Mouse (Mus musculus): ENCODE results near the gene Tdrd9. TPM values are rescaled to one million over a fixed set of nuclear protein-coding genes. Genes with fewer than 3 reads are reported as not detected.
A peak's percentile ranks its signal among the peaks of the same experiment; 100 is the strongest.

Tdrd9 gene
- polyA plus RNA-seq, 1 experiment, result not detected

DNA sequence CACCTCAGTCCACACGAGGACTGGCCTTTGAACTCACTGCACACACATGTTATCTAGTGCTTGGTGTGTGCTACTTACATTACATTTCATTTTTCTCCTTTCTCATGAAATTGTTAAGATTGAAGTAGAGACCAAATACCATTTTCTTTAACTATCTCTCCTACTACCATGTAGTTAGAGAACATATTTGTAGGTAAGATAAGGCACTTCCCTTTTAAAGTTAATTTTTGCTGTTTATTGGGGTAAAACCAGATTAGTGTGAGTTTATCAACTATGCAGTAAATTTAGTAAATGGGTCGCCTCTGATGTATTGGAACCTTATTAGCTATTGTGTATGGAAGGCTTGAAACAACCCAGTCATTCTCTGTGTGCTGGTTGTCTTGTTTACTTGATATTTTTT is 11.8 kb downstream of the Tdrd9 start:
- no peak overlapping the region for H3K4me3 ChIP-seq (ENCODE audit: insufficient read depth, low read length)
- no peaks in the 10 kb centered on the region for H3K4me1 ChIP-seq (ENCODE audit: control insufficient read depth, insufficient read depth, low read length)
- TF ChIP-seq CTCF (IDR thresholded peaks at IDR 0.05; ENCODE audit: borderline replicate concordance, insufficient read depth, low read length) (no peak), POLR2A (IDR thresholded peaks at IDR 0.05; ENCODE audit: low read depth, low read length) (no peak)
- no peak overlapping the region for H3K27ac ChIP-seq (ENCODE audit: insufficient read depth, low read length)

DNA sequence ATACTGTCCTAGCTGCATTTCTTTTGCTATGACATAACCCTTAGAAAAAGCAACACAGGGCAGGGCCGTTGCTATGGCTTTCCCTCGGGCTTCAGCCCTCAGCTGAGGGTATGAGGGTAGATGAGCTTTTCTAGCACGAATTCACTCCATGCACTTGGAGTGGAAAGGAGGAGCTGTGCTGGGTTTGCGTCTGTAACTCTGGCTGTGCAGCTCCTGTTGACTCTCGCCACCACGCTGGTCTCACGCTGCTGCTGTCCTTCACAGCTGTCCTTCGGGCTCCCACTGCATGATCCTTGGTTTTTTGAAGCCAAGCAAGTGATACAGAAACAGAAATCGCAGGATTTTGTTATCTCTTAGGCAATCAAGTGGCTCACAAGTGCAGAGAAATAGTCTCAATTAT is 15.4 kb downstream of the Tdrd9 start:
- Histone ChIP-seq H3K27ac (ENCODE audit: insufficient read depth, low read length) (no peak overlapping the region), H3K4me1 (ENCODE audit: control insufficient read depth, insufficient read depth, low read length) (no peaks in the 10 kb centered on the region), H3K4me3 (ENCODE audit: insufficient read depth, low read length) (no peak overlapping the region)
- TF ChIP-seq CTCF (IDR thresholded peaks at IDR 0.05; ENCODE audit: borderline replicate concordance, insufficient read depth, low read length), result no peak
- TF ChIP-seq POLR2A (IDR thresholded peaks at IDR 0.05; ENCODE audit: low read depth, low read length), result no peak

DNA sequence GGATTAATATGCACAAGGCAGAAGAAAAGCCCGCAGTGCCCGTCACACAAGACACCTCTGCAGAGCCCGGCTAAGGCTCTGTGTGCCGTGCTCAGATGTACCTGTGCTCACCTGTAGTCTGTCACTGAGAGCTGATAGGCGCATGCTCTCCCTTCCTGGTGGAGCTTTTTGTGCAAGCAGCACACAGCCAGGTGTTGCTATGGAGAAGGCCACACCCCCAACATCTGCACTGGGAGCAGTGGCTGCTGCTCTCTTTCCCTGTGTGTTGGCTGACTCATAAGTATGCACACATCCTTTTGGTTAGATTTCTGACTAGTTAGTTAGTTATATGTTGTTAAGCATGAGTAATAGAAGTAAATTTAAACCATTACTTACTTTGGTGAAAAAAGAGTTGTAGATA is 21.3 kb downstream of the Tdrd9 start:
- no peak overlapping the region for H3K27ac ChIP-seq (ENCODE audit: insufficient read depth, low read length)
- no peak for TF ChIP-seq POLR2A (IDR thresholded peaks at IDR 0.05; ENCODE audit: low read depth, low read length)
- no peak for TF ChIP-seq CTCF (IDR thresholded peaks at IDR 0.05; ENCODE audit: borderline replicate concordance, insufficient read depth, low read length)
- H3K4me1 ChIP-seq (ENCODE audit: control insufficient read depth, insufficient read depth, low read length), result no peaks in the 10 kb centered on the region
- H3K4me3 ChIP-seq (ENCODE audit: insufficient read depth, low read length), result no peak overlapping the region

DNA sequence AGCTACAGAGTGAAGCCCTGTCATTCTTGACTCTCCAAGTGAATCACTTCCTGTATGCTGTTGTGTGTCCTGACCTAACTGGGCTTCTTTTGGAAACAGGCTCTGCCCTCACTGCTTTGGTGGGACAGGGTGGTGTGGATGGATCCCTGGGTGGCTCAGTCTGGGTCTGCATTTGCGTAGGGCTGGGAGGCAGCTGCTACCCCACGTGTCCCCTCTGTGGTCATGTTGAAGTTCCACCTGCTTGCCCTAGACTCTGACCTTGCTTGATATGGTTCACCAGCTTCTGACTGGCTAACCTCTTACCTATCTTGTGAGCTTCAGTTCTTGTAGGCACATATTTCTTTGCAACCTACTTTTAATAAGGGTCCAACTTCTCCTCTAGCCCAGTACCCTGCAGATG is 23.8 kb downstream of the Tdrd9 start:
- no peak overlapping the region for H3K4me3 ChIP-seq (ENCODE audit: insufficient read depth, low read length)
- H3K4me1 ChIP-seq (ENCODE audit: control insufficient read depth, insufficient read depth, low read length), result no peaks in the 10 kb centered on the region
- no peak overlapping the region for H3K27ac ChIP-seq (ENCODE audit: insufficient read depth, low read length)
- TF ChIP-seq POLR2A (IDR thresholded peaks at IDR 0.05; ENCODE audit: low read depth, low read length), result no peak
- no peak for TF ChIP-seq CTCF (IDR thresholded peaks at IDR 0.05; ENCODE audit: borderline replicate concordance, insufficient read depth, low read length)

DNA sequence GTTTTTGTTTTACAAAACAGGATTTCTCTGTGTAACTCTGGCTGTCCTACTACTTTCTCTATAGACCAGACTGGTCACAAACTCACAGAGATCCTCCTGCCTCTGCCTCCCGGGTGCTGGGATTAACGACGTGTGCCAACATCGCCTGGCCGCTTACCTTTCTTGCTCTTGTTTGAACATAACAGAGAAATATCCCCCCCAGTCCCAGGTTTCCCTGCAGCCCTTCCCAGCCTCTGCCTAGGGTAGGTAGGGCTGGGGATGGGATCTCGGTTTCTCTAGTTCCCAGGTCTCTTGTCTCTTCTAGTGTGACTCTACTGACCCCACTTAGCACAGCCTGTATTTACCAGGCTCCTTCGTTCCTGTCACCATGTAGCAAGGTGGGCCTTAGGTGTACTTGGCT is 28.4 kb downstream of the Tdrd9 start:
- TF ChIP-seq CTCF (IDR thresholded peaks at IDR 0.05; ENCODE audit: borderline replicate concordance, insufficient read depth, low read length) (no peak), POLR2A (IDR thresholded peaks at IDR 0.05; ENCODE audit: low read depth, low read length) (no peak)
- H3K27ac ChIP-seq (ENCODE audit: insufficient read depth, low read length), result no peak overlapping the region

DNA sequence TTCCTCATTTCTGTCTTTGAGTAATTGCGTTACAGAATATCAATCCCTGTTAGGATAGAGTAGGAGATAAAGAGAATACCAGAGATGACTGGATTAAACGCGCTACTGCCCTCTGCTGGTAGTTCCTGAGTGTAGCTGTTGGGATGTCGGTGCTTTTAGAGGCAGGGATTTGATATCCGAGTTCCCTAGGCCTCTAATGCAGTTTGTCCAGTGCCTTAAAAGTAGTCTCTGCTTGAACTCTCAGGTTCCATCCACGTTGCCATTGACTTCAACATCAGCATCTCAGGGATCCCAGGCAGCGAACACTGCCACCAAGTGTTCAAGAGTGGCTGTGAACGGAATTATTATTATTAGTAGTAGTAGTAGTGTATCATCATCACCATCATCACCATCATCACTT is 29.9 kb downstream of the Tdrd9 start:
- TF ChIP-seq POLR2A (IDR thresholded peaks at IDR 0.05; ENCODE audit: low read depth, low read length) (no peak), CTCF (IDR thresholded peaks at IDR 0.05; ENCODE audit: borderline replicate concordance, insufficient read depth, low read length) (0 out of 2 replicates have a peak, but pooled peaks have one; percentile 24)
- Histone ChIP-seq H3K4me3 (ENCODE audit: insufficient read depth, low read length) (no peak overlapping the region), H3K4me1 (ENCODE audit: control insufficient read depth, insufficient read depth, low read length) (no peaks in the 10 kb centered on the region), H3K27ac (ENCODE audit: insufficient read depth, low read length) (no peak overlapping the region)

More for the DNA sequence above, 28.4 kb downstream of the Tdrd9 start:
- Histone ChIP-seq H3K4me1 (ENCODE audit: control insufficient read depth, insufficient read depth, low read length) (no peaks in the 10 kb centered on the region), H3K4me3 (ENCODE audit: insufficient read depth, low read length) (no peak overlapping the region)

DNA sequence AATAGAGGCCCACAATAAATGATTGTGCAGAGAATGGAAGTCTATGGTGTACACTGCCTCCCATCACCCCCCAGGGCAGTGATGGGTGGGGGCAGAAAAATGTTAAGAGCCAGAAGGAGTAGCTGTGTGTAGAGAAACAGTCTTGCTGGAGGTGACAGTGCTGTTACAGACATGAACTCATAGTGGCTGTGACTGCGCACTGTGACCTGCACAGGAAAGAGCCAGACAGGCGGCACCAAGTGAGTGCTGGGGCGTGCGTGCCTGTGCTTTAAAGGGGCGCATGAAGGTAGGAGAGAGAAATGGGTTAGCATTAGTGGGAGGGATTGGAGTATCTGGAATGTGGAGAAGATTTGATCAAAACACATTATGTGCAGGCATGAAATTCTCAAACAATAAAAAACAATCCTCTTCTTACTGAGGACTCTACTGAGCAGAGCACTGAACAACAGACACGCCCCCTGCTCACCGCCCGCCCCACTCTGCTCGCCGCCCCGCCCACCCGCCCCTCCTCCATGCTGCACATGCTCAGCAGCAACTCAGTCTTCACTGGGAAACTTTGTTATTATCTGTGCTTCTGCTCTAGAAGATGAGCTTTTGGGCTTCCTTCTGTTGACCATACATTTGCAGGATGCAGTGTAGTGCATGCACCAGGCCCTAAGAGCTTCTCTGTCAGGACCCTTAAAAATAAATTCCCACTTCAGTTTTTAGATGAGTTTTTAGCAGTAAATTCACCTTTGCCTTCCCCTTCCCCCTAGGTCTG is 41.3 kb downstream of the Tdrd9 start:
- Histone ChIP-seq H3K4me1 (ENCODE audit: control insufficient read depth, insufficient read depth, low read length) (peaks cover 2% of the 10 kb centered on the region; the same call in 1 of the 2 replicates), H3K27ac (ENCODE audit: insufficient read depth, low read length) (no peak overlapping the region), H3K4me3 (ENCODE audit: insufficient read depth, low read length) (no peak overlapping the region)
- TF ChIP-seq POLR2A (IDR thresholded peaks at IDR 0.05; ENCODE audit: low read depth, low read length) (no peak), CTCF (IDR thresholded peaks at IDR 0.05; ENCODE audit: borderline replicate concordance, insufficient read depth, low read length) (no peak)

DNA sequence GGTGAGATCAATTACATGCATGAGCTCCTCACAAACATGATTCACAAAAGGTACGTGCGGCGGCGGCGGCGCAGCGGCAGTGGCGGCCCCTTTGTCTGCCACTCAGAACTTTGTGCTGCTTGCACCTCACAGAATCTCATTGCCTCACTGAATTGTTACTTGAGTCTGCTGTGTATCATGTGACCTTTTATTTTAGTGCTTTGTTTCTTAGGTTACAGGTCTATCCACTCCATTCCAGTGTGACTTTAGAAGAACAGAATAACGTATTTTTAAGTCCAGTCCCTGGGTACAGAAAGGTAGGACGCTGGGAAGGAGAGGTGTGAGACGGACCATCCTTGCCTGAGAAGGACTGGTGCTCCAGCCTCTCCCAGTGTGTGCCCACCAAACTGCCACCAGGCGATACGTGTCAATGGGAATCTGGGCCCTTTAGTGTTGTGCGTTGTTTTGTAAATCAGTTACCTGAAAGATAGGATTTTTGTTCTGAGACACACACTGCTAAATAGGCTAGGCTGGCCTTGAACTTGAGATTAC is 42.0 kb downstream of the Tdrd9 start:
- Histone ChIP-seq H3K4me3 (ENCODE audit: insufficient read depth, low read length) (no peak overlapping the region), H3K4me1 (ENCODE audit: control insufficient read depth, insufficient read depth, low read length) (peaks cover 2% of the 10 kb centered on the region; the same call in 1 of the 2 replicates), H3K27ac (ENCODE audit: insufficient read depth, low read length) (no peak overlapping the region)
- TF ChIP-seq POLR2A (IDR thresholded peaks at IDR 0.05; ENCODE audit: low read depth, low read length) (no peak), CTCF (IDR thresholded peaks at IDR 0.05; ENCODE audit: borderline replicate concordance, insufficient read depth, low read length) (no peak)

DNA sequence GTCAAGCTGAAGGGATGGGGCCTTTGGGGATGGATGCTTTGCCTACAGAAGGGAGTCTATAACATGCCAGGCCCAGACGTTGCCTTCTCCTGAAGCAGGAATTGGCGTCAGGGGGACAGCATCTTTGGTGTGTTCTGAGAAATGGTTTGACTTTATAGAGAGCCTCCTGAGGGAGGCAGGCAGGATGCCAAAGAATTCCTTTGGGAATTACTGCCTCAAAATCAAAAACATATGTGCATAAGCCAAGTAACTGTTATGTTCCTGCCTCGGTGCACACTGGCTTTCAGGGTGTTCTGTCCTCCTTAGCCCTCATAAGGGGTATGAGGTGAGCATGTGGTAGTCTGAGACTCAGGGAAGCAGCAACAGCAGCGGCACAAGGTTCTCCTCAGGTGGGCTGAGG is 45.0 kb downstream of the Tdrd9 start:
- TF ChIP-seq POLR2A (IDR thresholded peaks at IDR 0.05; ENCODE audit: low read depth, low read length) (no peak), CTCF (IDR thresholded peaks at IDR 0.05; ENCODE audit: borderline replicate concordance, insufficient read depth, low read length) (no peak)

DNA sequence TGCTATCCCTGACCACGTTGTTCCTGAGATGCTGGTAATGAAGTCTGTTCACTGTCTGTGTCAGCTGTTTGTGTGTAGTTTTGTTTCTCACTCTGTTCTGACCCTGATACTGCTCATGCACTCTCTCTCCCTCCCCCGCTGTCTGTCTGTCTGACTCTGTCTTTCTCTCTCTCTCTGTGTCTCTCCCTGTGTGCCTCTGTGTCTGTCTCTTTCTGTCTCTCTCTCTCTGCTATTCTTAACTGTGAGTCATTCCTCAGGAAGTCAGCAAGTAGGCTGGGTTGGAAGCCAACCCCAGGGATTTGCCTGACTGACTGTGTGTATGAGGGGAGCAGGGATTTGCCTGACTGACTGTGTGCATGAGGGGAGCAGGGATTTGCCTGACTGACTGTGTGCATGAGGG is 51.9 kb downstream of the Tdrd9 start:
- H3K4me3 ChIP-seq (ENCODE audit: insufficient read depth, low read length), result no peak overlapping the region
- no peaks in the 10 kb centered on the region; the same call in 1 of the 2 replicates for H3K4me1 ChIP-seq (ENCODE audit: control insufficient read depth, insufficient read depth, low read length)
- TF ChIP-seq POLR2A (IDR thresholded peaks at IDR 0.05; ENCODE audit: low read depth, low read length), result no peak
- H3K27ac ChIP-seq (ENCODE audit: insufficient read depth, low read length), result no peak overlapping the region

More for the DNA sequence above, 45.0 kb downstream of the Tdrd9 start:
- no peaks in the 10 kb centered on the region for H3K4me1 ChIP-seq (ENCODE audit: control insufficient read depth, insufficient read depth, low read length)
- no peak overlapping the region for H3K27ac ChIP-seq (ENCODE audit: insufficient read depth, low read length)
- no peak overlapping the region for H3K4me3 ChIP-seq (ENCODE audit: insufficient read depth, low read length)

All from embryonic fibroblast, embryonic 13.5 days (primary cell).